Mouse (Mus musculus): ENCODE measurements around the gene Snap23.

DNA sequence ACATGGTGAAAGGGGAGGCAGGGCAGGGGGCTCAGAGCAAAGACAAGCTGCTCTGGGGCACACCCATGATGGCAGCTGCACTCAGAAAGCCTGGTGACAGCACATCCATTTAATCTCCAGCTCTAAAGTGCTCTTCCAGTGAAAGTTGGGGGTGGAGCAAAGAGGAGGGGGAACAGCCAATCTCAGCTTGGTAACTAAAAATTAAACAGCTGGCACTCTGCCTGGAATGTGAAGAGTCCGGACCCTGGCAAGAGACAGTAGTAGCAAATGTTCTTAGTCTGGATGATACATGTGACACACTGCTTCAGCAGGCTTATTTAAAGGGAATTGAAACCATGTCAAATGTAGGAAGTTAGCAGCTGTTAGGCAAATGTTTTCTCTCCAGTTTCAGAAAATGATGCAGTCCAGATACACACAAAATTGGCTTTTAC is 27.7 kb upstream of the Snap23 start:
- no peak for TF ChIP-seq CTCF (IDR thresholded peaks at IDR 0.05; ENCODE audit: low read depth)
- TF ChIP-seq EP300 (optimal IDR thresholded peaks at IDR 0.05) = peak; percentile 35
